Mouse (Mus musculus) lung, postnatal 25 days (tissue): Measurements from ENCODE around the gene Nup62.
A peak's percentile ranks its signal among the peaks of the same experiment; 100 is the strongest.

Experiments
- DNase-seq: peaks from one replicate; pipeline ENCODE4 v3.0.0; 2022; ENCODE audit warnings: low spot score

Nup62 gene

DNA sequence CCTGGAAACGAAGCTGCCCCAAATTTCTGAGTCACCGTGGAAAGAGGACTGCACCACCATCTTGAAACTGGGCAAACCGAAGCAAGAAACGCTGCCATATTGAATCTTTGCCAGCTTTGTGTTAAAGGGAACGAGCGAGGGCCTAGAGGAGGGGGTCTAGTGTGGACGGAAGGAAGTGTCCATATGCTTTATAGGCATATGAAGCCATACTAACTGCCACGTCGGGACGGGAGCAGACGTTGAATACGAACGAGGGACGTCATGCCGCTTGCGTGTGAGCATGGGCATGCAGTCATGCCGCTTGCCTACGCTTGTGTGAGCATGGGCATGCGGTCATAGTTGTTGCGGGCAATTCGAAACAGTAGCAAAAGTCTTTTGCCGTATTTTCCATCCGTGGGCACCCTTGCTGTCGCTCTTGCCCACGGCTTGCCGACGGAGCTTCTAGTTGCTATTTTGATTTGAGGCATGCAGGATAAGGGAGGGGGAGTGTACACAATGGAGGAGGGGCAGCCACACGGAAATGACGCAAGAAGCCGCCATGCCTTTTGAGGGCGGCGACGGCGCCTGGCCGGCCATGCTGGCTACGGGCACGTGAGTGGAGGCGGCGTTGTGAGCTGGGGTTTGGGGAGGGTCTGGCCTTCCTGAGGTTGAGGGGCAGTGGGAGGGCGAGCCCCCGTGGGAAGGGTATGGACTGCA, 33.7 kb downstream of the Nup62 start:
- DNase-seq = peak; percentile 92

- DNase-seq = peak; percentile 75
Observed at GRCm38 (mm10) chr7:44850146-44850545, 34.3 kb downstream of the Nup62 start.

GRCm38 (mm10) chr7:44850789-44851624, 35.1 kb downstream of the Nup62 start:
- no peak for DNase-seq

DNA sequence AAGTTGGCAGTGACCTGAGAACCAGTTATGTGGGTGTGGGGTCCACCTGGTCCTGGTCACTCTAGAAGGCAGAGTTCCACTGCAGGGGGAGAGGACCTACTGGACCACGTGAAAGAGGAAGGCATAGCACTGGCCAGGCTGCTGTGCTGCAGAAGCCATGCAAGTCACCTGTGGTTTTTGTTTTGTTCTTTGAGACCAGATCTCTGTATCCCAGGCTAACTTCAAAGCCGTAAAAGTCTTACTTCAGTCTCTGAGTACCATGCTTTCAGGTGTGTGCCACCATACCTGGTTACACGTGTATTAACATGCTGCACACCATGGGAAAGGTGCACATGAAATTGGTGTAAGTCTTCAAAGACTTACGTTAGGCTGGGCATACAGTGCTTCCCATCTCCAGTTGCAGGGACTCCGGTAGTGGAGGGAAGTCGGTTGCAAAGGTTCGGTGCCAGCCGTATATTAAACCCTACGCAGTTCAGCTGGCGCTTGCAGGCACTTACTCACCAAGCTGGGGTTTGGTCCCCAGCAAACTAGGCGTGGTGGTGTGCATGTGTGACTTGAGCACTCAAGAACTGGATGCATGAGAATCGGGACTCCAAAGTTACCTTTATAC, 35.8 kb downstream of the Nup62 start:
- DNase-seq = no peak

- no peak for DNase-seq
Observed at GRCm38 (mm10) chr7:44852259-44853027, 36.6 kb downstream of the Nup62 start.

- no peak for DNase-seq
Observed at GRCm38 (mm10) chr7:44853065-44853464, 37.2 kb downstream of the Nup62 start.

- no peak for DNase-seq
Observed at GRCm38 (mm10) chr7:44853596-44854355, 37.9 kb downstream of the Nup62 start.

GRCm38 (mm10) chr7:44854356-44855031, 38.6 kb downstream of the Nup62 start:
- peak; percentile 90 for DNase-seq

GRCm38 (mm10) chr7:44855036-44855435, 39.1 kb downstream of the Nup62 start:
- DNase-seq = no peak

GRCm38 (mm10) chr7:44856265-44856916, 40.5 kb downstream of the Nup62 start:
- no peak for DNase-seq

DNA sequence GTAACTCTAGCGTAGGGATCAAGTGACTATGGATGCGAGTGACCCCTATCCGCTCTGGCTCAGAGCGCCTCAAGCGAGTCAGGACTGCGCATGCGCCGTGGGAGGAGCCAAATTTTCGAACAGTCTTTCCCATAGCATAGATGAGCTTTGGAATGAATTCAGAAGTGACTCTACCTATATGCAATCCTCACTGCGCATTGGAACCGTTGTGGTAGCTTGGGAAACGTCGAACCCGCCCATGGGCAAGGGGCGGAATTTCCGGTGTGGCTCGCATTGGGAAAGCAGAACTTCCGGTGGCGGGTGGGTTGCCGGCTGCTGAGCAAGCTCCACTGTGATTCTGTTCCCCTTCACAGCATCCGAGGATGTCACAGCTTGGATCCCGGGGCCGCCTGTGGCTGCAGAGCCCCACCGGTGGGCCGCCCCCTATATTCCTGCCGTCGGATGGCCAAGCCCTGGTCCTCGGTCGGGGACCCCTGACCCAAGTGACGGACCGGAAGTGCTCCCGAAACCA, 41.2 kb downstream of the Nup62 start, which contains the start of gene Pnkp:
Gene Pnkp (plus strand): TSS at position 98 of the 511 bp plus-strand sequence.
- DNase-seq = peak; percentile 84

DNA sequence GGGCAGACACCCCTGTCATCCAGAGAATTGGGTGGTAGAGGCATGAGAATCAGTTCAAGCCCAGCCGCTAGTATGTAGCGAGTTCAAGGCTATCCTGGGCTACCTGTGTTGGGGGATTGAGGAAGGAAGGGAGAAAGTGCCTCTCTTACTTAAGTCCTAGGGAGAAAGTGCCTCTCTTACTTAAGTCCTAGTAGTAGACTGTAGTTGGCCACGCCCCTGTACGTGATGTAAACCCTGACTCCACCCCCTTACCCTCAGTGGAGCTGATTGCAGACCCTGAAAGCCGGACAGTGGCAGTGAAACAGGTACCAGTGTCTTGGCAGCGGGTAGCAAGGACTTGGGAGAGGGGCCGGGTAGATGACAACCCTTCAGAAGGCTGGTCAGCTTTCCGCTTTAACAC, 42.0 kb downstream of the Nup62 start:
- no peak for DNase-seq

DNA sequence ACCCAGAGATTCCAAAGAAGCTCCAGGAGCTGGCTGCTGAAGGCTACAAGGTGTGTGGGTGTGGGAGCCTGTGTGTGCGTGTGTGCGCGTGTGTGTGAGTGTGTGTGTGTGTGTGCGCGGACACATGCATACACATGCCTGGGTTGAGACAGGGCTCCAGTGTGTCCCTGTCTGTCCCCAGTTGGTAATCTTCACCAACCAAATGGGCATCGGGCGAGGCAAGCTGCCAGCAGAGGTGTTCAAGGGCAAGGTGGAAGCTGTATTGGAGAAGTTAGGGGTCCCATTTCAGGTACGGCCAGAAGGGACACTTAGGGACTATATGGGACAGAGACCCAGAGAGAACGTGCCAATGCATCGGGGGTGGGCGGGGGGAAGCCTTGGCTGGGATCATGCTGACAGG, 44.0 kb downstream of the Nup62 start:
- no peak for DNase-seq

GRCm38 (mm10) chr7:44860576-44861428, 44.9 kb downstream of the Nup62 start:
- peak; percentile 60 for DNase-seq

GRCm38 (mm10) chr7:44861429-44861816, 45.5 kb downstream of the Nup62 start:
- DNase-seq = no peak

DNA sequence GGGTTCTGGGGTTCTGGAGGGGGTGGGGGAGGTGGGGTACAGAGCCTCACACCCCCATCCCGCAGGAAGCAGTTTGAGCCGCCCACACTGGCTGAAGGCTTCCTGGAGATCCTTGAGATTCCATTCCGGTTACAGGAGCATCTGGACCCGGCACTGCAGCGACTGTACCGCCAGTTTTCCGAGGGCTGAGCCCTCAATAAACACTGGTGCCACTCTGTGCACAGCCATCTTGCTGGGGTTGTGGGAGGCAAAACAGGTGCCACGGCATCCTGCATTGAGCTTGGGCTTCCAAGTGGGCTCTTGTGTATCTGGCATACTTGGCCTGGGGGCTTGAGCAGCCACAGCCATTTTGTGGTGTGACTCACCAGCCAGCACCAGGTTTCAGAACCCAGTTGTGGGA, 46.5 kb downstream of the Nup62 start:
- DNase-seq = no peak

- no peak for DNase-seq
Observed at GRCm38 (mm10) chr7:44863210-44863609, 47.3 kb downstream of the Nup62 start.

DNA sequence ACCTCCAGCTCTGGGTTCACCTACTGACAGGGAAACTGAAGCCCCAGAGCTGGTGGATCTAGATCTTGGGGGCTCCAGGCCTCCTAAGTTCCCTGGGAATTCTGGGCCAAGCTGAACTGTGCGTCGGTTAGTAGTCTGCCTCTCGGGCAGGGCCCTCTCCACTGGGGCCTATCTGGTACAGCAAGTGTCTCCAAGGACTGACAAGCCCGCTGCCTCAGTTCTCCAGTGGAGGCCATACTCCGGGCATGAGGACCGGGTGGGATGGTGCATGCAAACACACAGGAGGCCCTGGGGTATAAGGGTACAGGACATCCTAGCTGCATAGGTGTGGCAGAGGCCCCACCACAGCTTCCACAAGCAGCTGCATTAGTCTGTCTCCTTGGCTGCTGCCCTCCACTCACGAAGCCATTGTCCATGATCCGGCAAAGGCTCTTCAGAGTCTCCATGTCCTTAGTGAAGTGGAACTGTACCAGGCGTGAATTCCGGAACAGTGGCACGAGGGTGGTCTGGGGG, 48.1 kb downstream of the Nup62 start:
- DNase-seq = no peak
